Mouse (Mus musculus): ENCODE results near the gene Zzef1.

Zzef1 gene

DNA sequence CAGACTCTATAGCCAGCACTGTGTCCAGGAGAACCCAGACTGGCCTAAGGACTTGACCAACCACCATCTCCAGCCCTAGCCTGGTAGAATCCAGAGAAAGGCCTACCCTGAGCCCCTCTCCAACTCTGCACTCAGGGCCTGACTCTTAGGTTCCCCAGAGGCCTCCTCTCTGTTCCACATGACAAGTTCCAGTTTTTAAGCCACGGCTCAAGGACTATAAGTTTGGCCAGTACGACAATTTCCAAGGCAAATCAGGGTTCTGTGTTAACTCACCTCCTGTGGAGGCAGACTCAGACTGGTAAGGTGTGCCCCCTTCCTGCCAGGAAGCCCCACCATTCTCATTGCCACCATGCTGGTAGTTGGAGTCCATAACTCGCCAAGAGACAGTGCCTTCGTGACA is 158.2 kb downstream of the Zzef1 start:
- DNase-seq (ENCODE audit: low read depth, low spot score): no peak

DNA sequence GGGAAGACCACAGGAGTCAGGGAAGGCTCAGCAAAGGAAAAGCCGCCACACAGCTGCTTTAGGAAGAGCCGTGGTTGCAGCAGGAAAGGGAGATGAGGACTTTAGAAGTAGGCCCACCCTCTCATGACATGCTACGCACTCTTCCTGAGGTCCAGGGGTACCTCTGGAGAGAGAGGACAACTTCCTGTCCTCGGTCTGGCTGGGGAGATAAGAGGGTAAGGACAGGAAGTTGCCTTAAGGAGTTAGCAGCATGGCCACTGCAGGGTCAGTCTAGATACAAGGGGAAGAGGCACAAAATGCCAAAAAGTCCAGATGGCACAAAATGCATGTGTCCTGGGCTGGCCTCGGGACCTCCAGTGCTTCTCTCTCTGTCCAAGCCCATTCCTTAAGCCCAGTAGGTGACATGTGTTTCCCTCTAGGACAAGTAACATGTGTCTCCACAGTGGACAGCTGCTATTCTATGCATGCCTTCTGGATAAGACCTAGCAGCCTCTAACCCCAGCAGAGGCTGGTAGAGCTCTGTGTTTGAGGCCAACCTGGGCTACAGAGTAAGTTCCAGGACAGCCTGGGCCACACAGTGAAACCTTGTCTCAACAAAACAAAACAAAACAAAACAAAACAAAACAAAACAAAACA is 159.4 kb downstream of the Zzef1 start:
- no peak for DNase-seq (ENCODE audit: low read depth, low spot score)

DNA sequence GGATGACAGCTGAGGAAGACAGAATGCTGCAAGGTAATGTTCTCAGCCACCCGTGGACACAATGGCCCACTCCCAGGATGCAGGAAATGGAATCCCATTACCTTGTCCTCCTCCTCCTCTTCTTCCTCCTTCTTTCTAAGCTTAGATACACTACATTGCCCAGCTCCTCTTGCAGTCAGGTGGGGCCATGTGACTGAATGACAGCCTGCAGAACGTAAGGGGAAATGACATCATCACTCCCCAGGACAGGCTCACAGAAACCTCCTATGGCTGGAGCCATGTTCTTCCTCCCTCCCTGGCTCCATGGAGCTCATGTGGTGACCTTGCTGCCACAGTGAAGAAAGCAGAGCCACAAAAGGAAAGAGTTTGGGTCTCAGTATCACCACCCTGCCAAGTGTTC is 161.3 kb downstream of the Zzef1 start:
- no peak for DNase-seq (ENCODE audit: low read depth, low spot score)

DNA sequence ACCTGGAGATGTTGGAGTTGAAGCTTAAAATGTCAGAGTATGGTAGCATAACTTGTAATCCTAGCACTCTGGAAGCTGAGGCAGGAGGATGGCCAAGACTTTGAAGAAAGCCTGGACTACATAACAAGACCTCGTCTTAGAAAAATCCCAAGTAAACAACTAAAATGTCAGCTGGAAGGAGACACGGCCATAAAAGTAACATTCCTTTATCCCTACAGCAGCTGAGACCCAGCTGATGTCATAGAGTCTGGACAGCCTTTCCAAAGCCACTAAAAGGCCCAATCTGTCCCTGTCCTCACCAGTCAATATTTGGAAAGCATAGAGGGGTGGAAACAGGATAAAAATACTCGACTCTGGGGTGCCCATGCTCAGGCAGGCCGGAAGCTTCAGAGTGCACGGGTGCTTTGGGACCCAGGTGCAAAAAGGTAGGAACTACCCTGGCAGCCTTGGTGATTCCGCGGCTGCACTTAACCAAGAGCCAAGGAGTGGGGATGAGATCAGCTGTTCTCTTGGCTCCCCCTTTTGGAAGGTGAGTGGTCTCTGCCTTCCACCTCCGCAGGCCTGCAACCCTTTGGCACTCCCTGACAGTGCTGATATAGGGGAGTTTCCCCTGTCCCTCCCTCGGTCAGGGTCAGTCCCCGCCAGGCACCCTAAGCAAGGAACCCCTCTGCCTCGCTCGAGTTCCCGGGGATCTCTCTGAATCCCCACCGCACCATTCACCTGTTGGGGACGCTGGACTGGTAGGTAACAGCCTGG is 164.1 kb downstream of the Zzef1 start:
- DNase-seq (ENCODE audit: low read depth, low spot score): no peak

DNA sequence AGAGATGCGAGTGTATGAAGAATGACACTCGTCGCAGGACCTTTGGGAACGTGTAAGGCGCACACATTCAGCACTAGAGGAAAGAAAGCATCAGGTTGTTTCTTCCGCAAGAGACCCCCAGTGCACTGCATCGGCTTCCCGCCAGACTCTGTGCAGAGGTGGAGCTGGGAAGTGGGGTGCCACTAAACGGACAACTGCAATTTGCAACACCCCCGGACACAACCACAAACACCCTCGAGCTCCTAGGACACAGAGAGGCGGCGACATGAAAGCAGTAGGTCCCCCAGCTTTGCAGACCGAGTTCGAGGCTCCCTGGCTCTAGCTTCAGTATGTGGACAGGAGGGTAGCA is 164.7 kb downstream of the Zzef1 start:
- no peak for DNase-seq (ENCODE audit: low read depth, low spot score)

DNA sequence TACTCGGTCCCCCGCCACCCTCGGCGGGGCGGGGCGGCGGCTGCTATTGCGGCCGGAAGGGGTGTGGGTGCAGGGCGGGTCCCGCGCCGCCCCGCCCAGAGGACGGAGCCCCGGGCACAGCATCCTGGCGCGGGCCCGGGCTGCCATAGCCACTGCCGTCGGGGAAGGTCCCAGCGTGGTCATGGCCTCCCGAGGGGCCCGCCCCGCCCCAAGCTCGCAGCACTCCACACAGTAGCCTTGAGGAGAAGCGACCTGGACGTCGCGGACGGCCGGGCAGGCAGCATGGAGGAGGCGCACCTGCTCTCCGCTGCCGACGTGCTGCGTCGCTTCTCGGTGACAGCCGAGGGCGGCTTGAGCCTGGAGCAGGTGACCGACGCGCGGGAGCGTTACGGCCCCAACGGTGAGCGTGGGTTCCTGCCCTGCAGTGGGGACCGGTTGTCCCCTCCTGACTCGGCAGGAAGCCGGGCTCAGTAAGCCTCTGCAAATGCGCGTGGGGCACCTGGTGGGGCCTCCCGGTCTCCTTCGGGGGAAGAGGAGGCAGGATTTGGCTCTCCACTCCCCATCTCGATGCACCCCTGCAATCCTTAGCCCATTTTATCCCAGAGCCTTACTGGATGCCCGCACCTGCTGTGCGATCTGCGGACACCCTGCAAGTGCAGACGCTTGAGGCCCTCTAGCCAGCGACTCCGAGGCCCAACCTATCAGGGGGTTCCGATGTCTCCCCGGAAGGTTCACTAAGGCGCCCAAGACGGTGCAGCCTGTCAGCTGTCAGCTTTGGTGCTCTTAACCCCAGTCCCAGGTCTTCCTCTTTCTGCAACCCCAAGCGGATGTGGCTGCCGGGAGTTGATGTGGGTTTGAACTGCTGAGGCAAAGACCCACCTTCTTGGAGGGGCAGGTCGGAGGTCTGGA is 165.3 kb downstream of the Zzef1 start, which contains the start of gene Atp2a3:
Gene Atp2a3 (plus strand): TSS at position 98 of the 909 bp plus-strand sequence.
- DNase-seq (ENCODE audit: low read depth, low spot score): no peak

DNA sequence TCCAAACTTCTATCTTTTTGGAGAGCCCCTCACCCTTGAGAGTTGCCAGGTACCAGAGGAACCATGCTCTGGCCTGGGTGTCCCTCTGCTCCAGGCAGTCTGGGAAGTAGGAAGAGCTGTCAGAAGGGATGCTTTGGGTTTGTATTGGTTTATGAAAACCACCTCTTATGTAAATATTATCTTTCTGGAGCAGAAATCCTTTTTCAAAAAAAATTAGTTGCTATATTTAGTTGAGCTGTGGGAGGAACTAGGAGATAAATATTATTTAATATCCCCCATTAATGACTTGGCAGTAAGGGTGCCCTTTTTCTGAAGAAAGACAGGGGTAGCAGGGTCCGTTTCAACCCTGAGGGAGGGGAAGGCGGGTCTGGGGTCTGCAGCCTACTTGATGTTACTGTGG is 166.4 kb downstream of the Zzef1 start:
- no peak for DNase-seq (ENCODE audit: low read depth, low spot score)

DNA sequence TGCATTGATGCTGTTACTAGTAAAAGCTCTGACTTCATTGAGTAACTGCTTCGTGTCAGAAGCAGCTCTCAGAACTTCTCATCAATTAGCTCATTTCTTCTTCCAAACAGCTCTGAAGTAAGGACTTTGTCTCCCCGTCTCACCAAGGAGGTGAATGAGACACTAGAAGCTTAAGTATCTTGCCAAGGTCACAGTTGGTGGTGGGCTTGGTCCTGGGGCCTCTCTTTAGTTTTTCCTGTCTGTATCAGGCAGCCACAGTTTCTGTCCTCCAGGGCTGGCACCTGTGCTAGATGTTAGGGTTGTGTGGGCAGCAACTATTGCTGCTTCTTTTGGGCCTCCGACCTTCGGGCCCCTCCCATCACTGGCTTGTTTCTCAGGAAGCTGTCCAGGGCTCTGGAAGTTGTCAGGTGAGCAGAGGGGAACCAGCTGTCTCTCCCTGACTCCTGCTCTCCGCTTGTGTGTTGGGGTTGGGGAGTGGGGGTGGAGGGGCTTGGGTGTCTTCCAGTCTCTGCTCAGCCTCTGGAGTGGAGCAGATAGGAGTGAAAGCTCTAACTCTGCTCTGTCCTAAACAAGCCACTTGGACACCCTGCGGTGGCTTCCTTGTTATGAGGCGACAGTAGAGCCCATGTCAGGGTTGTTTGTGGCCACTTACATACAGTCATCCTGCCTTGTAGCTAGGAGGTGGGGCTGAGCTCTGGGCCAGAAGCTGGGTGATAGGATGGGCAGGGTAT is 167.2 kb downstream of the Zzef1 start:
- no peak for DNase-seq (ENCODE audit: low read depth, low spot score)

DNA sequence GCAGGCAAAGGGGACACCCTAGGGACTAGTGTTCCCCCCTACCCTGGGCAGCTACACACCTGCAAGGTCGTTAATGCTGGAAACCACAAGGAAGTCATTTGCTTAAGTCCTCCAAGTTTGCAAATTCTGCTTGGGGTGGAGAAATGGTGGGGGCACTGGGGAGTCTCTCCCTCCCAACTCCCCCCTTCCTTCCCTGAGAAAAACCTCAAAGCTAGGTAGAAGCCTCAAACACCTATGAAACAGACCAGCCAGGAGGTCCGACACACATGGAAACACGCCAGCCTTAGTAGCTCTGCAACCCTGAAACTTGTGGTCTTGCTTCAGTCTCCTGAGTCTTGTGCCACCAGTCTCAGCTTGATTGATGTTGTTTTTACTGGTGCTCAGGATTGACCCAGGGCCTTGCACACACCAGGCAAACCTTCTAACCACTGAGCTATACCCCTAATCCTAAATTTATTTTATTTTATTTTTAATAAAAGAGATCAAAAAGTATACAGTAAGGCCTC is 167.8 kb downstream of the Zzef1 start:
- no peak for DNase-seq (ENCODE audit: low read depth, low spot score)

DNA sequence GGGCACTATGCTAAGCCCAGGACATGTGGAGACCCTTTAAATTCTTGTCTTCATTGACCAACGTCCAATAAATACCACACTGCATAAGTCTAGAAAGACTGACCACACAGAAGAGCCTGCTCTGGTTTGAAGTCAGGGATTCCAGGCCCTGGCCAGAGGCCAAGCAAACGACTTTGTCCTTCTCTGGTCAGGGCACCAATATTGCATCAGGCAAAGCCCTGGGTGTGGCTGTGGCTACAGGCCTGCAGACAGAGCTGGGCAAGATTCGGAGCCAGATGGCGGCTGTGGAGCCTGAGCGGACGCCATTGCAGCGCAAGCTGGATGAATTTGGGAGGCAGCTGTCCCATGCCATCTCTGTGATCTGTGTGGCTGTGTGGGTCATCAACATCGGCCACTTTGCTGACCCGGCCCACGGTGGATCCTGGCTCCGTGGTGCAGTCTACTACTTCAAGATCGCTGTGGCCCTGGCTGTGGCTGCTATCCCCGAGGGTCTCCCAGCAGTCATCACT is 179.0 kb downstream of the Zzef1 start:
- DNase-seq (ENCODE audit: low read depth, low spot score): no peak

Data from forelimb bud, embryonic 11.5 days (tissue).